Mouse (Mus musculus) cerebellum, adult 2 months (tissue): Measurements from ENCODE around the gene Stx8.

Source experiments
- CTCF ChIP-seq: fragments of 200-500 bp; IDR thresholded peaks from 2 replicates; pipeline ENCODE4 v1.5.1; 2011; ENCODE audit warnings: low read depth, mild to moderate bottlenecking, control low read depth, low read length, moderate library complexity, borderline replicate concordance; ENCODE audit not compliant: insufficient read depth
- POLR2A ChIP-seq: fragments of 200-500 bp; IDR thresholded peaks from 2 replicates; pipeline ENCODE4 v1.6.1; 2011; ENCODE audit warnings: low read length, control low read depth, borderline replicate concordance; ENCODE audit not compliant: insufficient read depth

DNA sequence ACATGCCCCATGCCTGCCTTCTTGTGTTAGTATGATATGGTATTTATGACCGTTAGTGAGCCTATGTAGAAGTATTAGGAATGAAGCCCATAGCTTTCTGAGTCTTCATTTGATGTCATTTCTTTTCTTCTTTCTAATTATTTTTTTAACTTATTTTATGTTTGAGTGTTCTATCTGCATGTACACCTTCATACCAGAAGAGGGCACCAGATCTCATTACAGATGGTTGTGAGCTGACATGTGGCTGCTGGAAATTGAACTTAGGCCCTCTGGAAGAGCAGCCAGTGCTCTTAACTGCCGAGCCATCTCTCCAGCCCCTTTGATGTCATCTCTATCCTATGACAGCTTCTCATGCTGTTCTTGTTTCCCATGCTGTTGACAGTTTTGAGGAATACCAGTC is 115.0 kb downstream of the Stx8 start:
- no peak for TF ChIP-seq CTCF
- no peak for TF ChIP-seq POLR2A
